Mouse (Mus musculus): ENCODE measurements around the gene Mdga2.

Mdga2 gene

DNA sequence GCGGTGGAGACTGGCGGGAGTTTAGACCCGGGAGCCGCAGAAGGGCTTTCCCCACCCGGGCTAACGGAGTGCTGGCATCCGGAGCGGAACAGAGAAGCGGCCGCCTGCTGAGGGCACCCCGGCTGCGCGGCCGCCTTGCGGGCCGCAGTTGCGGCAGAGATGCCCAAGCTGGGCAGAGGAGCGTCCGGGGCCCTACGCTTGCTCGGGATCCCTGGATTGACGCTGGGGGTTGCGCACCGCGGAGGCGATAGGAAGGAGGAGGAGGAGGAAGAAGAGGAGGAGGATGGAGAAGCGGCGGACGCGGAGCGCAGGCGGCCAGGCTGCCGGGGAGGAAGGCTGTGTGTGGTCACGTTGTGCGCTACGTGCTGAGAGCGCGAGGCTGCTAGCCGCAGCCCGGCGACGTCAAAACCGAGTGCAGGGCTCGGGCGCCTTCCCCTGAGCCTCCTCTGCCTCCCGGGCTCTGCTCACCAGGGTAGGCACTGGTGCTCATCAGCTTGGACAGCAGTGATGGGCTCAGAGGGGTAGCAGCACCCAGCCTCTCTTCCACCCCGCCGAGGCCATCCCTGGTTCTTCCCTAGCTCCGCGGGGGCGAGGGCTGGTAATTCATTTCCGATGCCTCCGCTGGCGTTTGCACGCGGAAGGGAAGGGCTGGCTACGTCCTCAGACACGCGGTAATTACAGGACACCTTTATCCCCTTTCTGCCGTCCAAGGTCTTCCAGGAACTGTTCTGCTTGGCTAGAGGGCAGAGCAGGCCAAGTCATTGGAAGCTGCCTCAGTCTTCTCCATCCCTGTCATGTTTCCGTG lies at the start of gene Mdga2:
TSS of gene Mdga2 (minus strand) at position 329 of the 805 bp plus-strand sequence.
- no peak for DNase-seq

DNA sequence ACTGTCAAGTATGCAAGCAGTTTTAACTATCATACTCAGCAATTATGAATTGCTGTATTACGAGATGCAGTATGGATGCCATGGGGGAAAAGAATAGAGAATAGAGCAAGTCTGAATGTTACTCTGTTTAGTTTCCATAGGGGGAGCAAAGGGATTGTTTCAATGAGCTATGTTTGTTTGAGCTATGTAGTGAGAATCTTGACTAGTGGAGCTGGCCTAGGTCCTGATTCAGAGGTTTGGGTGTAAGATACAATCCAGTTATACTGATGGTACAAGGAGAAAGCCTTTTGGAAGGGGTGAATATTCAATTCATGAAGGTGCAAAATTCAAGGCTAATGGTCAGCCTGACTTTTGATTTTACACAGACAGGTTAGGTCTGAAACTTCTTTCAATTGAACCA lies 45.1 kb upstream of the Mdga2 start:
- DNase-seq: no peak

DNA sequence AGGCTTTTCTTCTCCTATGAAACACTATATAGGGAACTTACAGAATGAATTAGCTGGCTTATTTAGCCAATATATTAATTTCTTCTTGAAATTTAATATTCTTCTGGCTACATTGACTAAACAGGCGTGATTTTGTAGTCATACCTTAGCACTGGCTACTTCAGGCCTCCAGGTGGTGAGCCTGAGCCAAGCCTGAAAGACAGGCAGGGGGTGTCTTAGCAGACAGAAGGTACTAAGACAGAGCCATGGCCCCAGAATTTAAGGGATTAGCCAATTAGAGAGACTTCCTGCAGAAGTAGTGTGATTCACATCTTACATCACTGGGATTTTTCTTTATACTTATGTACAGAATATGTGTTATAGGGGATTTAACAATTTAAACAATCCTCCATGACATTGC lies 1.2 kb upstream of the Mdga2 start:
- DNase-seq: no peak

DNA sequence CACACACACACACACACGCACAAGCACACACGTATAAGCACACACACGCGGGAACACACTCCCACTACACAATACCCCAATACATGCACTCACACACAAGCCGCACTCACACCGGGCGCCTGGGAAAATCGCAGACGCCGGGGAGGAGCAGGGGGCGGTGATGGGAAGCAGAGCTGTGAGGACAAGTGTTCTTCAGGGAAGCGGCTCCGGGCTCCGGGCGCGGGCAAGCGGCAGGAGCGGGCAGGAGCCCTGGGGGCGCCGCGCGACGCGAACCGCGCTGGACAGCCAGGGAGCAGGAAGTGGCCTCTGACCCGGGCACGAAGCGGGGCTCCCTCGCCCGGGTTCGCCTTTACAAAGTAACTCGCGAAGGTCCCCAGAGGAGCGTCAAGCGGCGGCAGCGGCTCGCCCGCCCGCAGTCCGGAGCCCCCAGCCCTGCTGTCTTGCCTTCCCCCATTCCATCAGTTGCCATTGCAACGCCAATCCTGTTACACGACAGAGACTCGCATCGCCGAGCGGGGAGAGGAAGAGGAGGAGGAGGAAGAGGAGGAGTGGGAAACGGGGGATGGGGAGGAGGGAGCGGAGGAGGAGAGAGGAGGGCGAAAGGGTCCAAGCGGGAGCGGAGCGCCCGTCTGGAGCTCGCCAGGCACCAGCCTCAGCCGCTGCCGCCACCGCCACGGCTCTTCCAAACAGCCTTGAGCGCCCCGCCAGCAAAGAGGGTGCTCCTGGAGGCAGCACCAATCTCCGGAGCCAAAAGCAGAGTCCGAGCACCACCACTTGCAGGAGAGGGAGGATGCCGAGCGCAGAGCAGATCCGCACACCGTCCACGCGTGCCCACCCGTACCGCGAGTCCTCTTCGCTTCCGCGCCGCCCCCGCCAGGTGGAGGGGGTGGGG lies 774 bp downstream of the Mdga2 start:
- no peak for DNase-seq

DNA sequence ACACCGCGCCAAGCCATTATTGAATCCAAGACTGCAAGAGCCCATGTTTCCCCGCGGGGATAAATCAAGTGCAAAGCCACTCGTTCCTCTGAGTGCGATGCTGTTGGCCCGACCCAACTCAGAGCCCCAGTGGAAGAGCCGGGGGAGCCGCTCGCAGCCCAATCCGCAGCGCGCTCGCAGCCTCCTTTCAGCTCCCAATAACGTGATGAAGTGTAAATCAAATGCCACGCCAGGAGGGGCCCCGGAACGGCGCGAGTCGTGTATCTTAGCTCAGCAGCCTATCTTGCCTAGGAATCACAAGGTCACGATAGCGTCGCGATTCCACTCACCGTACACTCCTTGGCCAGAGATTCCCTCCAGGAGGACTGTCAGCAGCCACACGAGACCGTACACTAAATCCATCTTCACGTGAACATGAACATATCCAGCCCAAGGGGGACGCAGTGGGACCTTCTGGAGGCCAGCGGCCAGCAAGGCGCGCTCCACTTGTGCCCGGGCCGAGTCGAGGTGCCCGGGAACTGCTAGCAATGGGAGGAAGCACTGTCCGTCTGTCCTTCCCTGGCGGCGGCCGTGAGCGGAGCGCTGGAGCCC lies 1.6 kb downstream of the Mdga2 start:
- no peak for DNase-seq

DNA sequence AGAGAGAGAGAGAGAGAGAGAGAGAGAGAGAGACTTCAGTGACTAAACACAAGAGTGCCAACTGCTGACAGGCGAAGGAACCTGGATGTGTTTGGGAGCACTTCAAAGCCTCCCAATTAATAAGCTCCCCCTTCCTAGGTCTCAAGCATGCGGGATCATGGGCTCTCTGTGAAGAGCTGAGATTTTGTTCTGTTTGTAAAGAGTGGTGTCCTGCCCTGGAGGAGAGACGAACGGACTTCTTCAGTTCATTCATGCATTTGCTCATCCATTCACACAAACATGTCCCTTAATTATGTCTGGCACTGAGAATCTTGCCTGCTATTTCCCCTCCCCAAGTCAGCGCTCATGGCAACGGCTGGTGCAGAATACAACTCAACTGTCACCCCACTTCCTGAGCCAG lies 2.3 kb downstream of the Mdga2 start:
- DNase-seq: no peak

DNA sequence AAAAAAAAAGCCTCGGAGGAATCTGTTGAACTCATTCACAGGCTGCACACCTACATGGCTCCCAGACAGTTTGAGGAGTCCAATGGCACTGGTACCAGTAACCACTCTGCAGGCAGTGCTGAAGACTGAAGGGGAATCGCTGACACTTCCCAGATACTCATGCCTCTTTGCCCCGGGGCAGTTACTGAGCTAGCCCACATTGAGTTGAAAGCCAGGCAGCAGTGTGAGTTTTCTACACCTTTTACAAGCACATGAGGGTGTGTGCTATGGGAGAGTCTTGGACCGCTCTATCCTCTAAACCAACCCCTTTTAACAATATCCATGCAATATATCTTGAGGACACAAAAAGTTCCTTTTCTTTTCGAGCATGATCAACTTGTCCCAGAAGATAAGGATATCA lies 2.8 kb downstream of the Mdga2 start:
- DNase-seq: no peak

DNA sequence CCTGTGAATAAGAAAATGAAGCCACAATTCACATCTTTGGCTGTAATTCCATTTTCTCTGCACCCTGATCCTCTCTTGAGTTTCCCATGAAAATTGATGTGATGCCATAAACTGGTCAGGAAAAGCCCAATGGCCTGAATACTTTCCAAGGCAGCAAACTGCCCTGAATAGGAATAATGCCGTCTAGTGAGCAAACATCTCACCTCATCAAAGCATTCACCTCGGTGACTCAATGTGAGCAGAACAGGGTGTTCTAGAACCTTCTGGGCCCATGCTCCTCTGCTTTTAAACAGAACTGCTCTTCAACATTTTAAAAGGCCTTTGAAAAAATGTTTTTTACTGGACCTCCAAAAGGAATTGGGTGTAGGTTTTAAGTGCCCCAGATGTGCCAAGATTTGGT lies 9.5 kb downstream of the Mdga2 start:
- DNase-seq: no peak

DNA sequence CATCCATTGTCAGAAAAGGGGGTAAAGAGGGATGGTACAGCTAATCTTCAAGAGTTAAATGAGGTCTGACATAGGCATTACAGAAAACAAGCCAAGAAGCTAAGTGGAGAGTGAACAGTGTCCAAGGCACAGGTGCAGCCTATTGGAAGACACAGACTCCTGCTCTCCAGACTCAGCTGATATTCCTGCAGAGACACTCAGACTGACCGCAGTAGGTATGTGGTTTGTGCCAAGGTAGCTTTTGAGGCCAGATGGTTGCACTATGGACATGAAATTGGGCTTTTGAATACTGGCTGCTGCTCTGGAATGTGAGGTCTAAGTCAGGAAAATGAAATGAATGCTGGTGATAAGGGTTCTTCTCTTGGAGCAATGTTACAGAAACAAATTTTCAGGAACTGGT lies 44.2 kb downstream of the Mdga2 start:
- no peak for DNase-seq

DNA sequence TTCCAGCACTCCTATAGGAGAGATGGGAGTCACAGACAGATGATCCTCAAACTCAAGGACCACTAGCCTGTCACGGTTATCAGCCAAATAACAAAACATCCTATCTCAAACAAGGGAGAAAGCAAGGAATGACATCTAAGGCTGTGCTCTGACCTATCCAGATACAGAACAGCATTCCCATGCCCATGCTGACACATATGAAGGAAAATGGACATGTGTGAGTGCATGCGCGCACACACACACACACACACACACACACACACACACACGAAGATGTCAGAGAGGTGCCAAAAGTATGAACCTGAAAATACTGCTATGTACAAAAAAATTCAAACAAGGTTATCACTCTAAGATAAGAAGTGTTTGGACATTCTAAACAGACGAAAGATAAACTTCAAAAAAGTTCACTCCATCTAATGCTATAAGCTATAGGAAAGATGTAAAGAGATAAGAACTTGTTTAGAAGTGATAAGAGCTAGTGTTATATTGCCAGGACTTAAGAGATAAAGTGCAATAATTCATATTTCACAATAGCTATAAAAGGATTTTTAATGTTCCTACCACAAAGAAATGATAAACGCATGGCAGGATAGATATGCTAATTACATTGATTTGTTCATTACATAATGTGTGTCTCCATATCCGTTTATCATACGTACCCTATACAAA lies 65.6 kb downstream of the Mdga2 start:
- no peak for DNase-seq

DNA sequence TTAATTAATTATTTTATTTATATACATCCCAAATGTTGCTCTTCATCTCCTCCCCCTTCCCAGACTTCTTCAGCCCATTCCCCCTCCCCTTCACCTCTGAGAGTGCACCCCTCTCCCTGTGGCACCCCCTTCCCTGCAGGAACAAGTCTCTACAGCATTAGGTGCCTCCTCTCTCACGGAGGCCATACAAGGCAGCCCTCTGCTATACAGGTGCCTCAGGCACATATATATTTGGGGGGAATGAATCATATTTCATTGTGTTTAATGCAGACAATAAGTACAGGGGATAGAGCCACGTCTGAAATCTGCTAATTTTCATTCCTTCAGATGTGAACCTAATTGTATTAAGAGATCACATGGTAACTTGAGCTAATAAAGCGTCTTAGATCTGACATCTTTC lies 69.3 kb downstream of the Mdga2 start:
- no peak for DNase-seq

DNA sequence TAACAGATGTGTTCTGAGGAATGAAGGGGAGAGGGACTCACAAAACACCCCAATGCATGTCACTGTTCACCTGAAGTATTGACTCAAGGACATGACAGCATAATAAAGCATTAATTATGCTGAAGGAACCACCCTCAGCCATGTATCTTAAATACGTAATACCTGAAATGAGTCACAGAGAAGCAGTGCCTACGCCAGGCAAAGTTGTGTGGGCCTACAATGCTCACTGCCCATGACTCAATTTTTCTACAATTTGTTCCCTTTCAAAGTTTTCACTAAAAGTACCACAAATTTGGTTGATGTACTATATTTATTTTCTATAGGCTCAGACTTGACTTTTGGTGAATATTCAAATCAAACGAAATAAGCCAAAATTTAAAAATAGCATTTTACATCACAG lies 80.7 kb downstream of the Mdga2 start:
- DNase-seq: no peak

DNA sequence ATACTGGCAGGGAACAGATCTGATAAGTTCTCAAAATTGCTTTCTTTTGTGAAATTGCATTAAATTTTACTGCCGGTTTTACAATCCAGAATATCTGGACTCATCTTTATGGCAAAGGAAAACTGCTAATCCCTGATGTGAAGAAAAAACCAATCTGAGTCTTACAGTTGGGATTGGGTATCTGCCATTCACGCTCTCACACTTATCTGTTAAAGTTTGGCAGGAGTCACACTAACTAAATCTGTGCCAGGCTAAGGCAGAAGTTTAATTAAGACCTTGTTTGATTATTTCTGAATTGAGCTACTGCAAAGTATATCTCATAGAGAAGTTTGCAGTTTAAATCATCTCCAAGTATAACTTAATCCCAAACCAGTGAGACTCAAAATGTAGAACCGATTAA lies 82.2 kb downstream of the Mdga2 start:
- no peak for DNase-seq

DNA sequence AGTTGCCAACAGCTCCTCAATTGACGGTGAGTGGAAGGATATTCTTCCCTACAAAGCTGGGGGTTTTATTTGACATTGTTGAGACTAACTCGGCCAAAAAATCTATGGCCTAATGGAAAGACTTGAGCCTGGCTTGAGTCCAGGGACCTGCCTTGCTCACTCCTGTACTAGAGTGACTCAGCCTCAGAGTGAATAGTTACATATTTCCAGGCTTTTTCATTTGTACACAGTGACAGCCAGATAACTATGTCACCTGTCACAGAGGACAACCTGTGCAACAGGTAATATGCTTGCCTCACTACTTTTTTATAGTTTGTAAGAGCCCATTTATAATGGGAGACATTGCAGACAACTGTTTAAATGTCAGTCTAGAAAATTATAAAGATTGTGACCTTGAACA lies 94.9 kb downstream of the Mdga2 start:
- no peak for DNase-seq

DNA sequence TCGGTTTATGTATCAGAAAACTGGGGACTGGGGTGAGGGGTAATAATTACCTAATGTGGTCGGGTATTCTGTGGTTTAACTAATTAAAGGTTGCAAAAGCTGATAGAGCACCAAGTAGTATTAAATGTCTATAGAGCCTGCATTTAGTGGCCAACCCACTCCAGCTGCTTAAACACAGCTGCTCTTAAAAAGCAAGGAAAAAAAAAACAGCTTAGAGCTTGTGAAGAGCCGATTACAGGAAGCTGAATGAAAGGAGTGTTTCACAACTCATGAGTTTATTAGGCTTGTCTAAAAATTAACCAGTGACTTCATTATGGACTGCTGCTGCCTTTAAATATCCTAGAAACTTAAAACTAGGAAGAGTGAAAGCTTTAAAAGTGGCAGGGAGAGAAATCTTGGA lies 98.5 kb downstream of the Mdga2 start:
- DNase-seq: no peak

DNA sequence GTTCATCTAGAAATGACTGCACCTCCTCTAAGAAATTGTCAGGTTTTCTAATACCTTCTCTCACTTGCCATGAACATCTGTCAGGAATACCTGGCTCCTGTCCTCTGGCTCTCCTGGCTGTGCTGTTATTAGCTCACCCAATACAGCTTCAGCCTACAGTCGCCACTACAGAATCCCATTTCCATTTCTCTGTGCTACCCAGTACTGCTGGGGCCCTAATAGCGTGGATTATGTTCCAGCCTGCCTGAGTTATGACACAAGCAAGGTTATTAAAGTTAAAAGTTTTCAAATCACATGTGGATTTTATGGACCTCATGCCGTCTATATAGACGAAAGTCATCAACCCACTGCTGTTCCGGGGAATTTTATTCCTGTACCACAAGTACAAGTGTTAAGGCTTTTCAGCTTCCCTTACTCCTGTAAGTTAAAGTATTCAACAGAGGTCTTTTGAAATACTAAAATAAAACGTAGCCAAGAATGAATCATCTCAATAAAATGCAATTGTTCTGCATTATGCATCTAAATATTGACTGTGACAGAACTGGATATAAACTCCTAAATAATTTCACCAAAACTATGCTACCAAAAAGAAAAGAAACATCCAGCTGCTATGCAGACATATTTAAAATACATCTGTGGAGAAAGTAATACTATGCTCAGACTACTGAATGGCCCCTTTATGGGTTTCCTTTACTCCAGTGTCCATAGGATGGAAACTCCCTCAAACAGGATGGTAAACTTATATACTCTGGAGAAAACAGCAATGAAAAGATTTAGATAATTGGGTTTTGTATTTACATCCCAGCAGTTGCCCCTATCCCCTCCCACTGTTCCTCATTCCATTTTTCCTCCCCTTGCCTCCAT lies 103.5 kb downstream of the Mdga2 start:
- no peak for DNase-seq

DNA sequence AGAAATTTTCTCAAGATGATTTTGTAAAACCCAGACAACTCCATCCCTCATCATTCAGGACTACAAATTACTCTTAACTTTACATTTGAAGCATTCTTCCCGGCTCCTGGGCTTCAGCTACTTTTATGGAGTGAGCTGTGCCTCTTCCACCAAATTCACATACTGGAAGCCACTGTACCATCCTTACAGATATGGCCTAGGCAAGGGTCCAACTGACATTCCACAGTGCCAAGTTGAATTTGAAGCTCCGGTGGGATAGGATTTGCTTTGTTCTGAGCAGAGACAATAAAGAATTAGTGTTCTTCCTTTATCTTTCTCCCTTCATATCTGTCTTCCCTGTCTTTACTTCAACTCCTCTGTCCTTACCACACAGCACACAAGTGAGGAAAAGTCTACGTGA lies 118.2 kb downstream of the Mdga2 start:
- DNase-seq: no peak

DNA sequence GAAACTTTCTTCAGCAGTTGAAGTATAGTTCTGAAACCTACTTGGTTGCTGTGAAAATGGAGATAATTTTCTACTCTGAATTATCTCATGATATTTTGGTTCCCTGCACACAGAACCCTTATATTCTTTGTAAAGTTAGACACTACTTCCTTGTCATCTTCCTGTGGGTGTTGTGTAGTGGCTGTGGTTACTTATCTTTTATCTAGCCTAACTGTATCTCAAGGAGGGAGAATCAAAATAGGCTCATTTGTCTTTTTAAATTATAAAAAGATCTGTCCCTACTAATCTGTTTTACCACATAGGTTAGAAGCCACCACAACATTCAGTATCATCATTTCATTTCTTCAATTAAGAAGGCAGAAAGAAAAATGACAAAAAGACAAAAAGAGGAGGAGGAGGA lies 127.9 kb downstream of the Mdga2 start:
- DNase-seq: no peak

DNA sequence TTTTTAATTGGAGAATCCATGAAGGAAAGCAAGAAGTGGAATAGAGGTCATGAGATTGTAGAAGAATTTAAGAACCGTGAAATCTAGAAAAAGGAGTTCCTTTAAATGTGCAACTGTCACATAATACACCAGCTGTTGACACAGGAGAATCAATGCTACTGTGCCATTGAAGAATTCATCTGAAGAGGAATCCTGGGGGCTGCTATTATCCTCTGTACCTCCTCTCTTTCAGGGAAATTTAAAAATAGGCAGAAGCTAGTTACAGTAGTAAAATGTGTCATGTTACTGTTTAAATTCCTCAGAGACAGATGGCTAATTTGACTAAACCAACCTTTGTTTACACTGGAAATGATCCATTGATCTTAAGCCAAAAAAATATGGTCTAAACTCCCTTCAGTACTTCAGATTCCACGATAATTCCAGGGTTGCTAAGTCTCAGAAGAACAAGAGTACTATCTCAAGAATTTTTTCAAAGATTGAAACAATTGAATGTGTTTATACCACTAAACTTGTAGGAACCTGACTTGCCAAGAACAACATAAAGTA lies 131.9 kb downstream of the Mdga2 start:
- DNase-seq: no peak

DNA sequence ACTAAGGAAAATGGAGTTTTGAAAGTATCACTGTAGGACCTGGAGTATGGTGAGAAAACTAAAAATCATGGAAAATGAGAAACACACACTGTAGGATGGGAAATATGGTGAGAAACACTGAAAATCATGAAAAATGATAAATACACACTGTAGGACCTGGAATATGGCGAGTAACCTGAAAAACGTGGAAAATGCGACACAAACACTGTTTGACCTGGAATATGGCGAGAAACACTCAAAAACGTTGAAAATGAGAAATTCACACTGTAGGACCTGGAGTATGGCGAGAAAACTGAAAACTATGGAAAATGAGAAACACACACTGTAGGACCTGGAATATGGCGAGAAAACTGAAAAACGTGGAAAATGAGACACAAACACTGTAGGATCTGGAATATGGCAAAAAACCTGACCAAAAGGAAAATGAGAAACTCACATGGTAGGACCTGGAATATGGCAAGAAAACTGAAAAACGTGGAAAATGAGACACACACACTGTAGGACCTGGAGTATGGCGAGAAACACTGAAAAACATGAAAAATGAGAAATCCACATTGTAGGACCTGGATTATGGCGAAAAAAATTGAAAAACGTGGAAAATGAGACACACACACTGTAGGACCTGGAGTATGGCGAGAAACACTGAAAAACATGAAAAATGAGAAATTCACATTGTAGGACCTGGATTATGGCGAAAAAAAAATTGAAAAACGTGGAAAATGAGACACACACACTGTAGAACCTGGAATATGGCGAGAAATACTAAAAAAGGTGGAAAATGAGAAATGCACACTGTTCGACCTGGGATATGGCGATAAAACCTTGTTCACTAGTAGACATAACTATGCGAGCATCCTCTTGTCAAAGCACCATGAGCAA lies 163.0 kb downstream of the Mdga2 start:
- DNase-seq: no peak

DNA sequence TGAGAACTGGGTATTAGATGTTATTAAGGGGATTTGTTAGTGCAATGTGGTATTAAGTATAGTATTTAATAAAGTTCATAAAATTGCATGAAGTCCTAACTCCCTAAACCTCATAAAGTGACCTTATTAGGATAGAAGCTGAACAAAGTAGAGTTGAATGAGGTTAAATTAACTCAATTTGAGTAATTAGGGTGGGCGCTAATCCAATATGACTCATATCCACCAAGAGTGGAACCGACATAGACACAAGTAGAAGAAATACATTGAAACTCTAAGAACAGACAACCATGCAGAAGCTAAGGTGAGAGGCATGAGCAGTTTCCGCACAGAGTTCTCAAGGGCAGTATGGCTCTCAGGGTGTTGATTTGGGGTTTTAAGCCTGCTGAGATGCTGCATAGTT lies 165.7 kb downstream of the Mdga2 start:
- DNase-seq: no peak
